Mouse (Mus musculus) gastrocnemius, postnatal 25 days (tissue): ENCODE results near the gene Klk1b26. TPM values are rescaled to one million over a fixed set of nuclear protein-coding genes. Genes with fewer than 3 reads are reported as not detected.
"Not testable (repeated sequence)": the region's sequence is repeated elsewhere in the genome, so short reads cannot be mapped to it uniquely, and the experiment has no call there.

Experiments used
- DNase-seq: peaks from one replicate; pipeline ENCODE4 v3.0.0; 2022
- long read RNA-seq, 2 experiments: library from polyadenylated mRNA; stranded (forward); transcript quantifications; one replicate each; pipeline ENCODE4 v2.0.0; 2021
- total RNA-seq, 2 experiments: library from RNA; stranded (reverse); gene quantifications; 1 replicate in 1 of 2; 2 replicates in 1 of 2; pipeline ENCODE4 v1.2.3; 2021

Klk1b26 gene
- under 1 TPM; 0.19 to 0.26 TPM for total RNA-seq
- long read RNA-seq, experiment 1, partial matches to known transcripts: 0 of 1 reads
- long read RNA-seq, experiment 1, other reads (novel, unspliced or antisense): 1 of 1 reads
- long read RNA-seq, experiment 2, partial matches to known transcripts: 0 of 1 reads
- long read RNA-seq, experiment 2, other reads (novel, unspliced or antisense): 1 of 1 reads

DNA sequence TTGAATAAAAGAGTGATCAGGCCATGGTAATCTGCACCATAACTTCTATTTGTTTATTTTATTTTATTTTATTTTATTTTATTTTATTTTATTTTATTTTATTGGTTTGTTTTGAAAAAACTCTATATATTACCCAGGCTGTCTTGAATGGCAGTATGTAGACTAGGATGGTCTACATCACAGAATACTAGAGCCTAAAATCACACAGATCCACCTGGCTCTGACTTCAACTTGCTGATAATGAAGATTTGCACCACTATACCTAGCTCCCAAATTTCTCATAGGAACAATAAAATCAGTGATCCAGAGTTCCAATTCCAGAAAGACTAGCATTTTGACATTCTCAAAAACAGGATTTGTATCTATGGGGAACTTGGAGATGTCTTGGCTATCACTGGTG lies at the start of gene Klk1b26:
Gene Klk1b26, plus strand, starts transcription at position 301 of the 400 bp plus-strand sequence.
- DNase-seq: not testable (repeated sequence)

DNA sequence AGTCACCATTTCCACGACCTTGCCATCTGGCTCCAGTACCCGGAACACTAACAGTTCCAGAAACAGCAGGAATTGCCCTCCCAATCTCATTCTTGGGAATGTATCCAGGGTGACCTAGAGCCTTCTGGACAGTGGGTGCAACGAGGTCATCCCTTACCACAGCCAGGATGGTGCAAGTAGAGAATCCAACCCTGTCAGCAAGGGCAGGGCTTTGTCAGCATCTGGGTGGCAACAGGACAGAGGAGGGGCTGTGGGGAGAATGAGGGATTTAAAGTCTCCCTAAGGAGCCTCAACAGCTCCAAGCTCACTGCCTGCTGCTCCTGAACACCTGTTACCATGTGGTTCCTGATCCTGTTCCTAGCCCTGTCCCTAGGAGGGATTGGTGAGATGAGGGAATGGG lies 45.5 kb upstream of the Klk1b26 start, which contains the start of gene Klk1b1:
Gene Klk1b1, plus strand, starts transcription at position 301 of the 400 bp plus-strand sequence.
- DNase-seq: no peak

DNA sequence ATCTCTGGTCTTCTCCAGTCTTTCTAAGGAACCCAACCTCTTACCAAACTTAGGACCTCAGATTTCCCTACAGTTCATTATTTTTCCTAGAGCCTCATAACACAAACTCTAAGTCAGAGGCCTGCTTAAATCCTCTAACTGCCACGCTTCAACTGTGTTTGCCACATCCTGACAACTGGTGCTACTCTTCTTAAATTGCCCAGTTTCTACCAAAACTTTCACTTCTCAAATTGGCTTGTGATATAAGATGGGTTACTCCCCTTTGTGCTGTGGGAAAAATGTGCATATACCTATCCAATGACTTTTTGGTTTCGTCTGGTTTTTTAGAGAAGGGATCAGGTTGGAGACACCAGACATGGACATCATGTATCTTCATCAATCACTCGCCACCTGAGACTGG lies 44.9 kb upstream of the Klk1b26 start:
- no peak for DNase-seq

DNA sequence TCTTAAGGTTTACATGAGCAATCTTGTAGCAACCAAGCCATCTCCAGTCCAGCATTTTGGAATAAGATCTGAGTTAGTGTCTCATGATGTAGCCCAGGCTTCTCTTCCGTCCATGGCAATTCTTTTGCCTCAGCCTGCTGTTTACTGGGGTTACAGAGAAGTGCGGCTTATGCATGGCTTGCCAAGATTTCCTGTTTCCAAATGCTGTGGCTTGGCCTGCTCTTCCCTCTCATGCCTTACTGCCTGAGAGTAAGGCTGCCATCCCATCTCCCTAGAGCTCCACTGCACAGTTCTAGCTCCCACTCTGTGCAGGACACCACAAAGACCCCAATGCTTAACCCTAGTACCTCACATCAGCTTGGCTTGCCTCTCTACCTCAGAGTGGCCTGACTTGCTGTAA lies 44.4 kb upstream of the Klk1b26 start:
- no peak for DNase-seq

DNA sequence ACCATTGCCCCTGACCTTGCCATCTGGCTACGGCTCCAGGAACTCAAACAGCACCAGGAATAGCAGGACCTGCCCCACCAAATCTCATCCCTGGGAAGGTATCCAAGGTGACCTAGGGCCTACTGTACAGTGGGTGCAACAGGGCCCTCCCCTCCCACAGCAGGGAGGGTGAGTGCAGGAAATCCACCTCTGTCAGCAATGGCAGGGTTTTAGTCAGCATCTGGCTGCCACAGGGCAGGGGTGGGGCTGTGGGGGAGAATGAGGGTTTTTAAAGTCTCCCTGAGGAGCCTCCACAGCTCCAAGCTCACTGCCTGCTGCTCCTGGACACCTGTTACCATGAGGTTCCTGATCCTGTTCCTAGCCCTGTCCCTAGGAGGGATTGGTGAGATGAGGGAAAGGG lies 36.2 kb upstream of the Klk1b26 start, which contains the start of gene Klk1b9:
Gene Klk1b9, plus strand, starts transcription at position 301 of the 400 bp plus-strand sequence.
- not testable (repeated sequence) for DNase-seq

DNA sequence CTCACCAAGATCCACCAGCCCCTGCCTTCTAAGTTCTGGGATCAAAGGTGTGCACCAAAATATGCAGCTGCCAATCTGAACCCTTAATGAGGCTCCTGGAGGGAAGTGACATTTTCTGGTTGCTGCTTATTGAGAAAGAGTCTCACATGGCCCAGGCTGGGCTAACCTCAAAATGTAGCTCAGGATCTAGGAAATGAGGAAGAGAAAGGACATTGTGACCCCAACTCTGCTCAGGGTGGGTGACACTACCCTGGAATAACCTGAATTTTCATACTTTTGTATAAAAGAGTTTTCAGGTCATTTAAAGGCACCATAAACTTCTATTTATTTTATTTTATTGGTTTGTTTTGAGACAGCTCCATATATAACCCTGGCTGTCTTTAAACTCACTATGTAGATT lies 26.3 kb upstream of the Klk1b26 start:
- no peak for DNase-seq

DNA sequence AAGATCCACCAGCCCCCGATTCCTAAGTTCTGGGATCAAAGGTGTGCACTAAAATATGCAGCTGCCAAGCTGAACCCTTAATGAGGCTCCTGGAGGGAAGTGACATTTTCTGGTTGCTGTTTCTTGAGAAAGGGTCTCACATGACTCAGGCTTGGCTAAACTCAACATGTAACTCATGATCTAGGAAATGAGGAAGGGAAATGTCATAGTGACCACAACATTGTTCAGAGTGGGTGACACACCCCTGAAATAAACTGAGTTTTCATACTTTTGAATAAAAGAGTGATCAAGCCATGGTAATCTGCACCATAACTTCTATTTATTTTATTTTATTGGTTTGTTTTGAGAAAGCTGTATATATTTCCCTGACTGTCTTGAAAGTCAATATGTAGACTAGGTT lies 17.1 kb upstream of the Klk1b26 start:
- DNase-seq: not testable (repeated sequence)

DNA sequence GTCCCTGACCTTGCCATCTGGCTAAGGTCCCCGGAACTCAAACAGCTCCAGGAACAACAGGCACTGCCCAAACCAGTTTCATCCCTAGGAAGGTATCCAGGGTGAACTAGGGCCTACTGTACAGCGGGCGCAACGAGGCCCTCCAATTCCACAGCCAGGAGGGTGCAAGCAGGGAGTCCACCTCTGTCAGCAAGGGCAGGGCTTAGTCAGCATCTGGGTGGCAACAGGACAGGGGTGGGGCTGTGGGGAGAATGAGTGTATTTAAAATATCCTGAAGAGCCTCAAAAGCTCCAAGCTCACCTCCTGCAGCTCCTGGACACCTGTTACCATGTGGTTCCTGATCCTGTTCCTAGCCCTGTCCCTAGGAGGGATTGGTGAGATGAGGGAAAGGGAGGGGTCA lies 16.4 kb upstream of the Klk1b26 start, which contains the start of gene Klk1b11:
Gene Klk1b11, plus strand, starts transcription at position 301 of the 400 bp plus-strand sequence.
- not testable (repeated sequence) for DNase-seq

DNA sequence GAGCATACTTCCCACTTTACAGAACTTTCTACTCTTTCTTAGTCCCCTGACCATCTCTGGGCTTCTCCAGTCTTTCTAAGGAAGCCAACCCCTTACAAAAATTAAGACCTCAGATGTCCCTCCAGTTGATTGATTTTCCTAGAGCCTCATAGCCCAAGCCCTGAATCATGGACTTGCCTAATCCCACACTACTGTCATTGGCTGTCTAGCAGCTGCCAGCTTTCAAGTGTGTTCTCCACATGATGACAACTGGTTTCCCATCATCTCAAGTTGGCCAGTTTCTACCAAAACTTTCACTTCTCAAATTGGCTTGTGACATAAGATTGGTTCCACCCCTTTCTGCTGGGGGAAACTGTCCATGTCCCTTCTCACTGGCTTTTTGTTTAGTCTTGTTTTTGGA lies 7.1 kb upstream of the Klk1b26 start:
- DNase-seq: no peak

DNA sequence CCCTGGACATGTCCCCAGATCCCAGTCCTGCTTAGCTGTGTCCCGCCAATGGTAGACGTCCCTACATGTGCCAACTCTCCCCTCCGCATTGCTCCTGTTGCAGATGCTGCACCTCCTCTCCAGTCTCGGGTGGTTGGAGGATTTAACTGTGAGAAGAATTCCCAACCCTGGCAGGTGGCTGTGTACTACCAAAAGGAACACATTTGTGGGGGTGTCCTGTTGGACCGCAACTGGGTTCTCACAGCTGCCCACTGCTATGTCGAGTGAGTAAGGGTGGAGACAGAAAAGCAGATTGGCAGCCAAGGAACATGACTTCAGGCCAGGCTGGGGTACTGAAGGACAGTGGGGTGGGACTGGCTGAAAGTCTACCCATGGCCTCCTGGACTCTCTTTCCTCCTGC lies 2.7 kb downstream of the Klk1b26 start:
- not testable (repeated sequence) for DNase-seq

DNA sequence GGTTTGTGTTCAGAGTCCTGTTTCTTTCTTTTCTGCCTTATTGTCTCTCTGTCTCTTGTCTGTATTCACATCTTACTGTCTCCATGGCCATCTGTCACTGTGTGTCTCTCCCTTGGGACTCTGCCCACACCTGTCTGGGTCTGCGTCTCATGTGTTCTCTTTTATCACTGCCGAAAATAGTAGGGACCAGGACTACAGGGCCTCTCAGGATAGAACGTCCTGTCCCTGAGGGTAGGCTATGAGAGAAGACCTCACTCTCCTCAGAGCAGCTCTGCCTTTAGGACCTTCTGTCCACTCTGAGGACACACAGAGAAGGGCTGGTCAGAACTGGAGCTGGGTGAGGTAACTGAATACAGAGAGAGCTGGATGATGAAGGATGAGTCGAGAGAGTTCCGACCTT lies 3.1 kb downstream of the Klk1b26 start:
- no peak for DNase-seq

DNA sequence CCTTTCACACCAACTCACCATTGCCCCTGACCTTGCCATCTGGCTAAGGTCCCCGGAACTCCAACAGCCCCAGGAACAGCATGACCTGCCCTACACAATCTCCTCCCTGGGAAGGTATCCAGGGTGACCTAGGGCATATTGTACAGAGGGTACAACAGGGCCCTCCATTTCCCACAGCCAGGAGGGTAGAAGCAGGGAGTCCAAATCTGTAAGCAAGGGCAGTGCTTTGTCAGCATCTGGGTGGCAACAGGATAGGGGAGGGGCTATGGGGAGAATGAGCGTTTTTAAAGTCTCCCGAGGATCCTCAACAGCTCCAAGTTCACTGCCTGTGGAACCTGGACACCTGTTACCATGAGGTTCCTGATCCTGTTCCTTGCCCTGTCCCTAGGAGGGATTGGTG lies 40.0 kb downstream of the Klk1b26 start, which contains the start of gene Klk1b27:
Gene Klk1b27, plus strand, starts transcription at position 301 of the 400 bp plus-strand sequence.
- DNase-seq: not testable (repeated sequence)

Other genes starting within 250 kb of the Klk1b26 start
- not detected for gene Klk12, start 243.3 kb upstream of the Klk1b26 start, total RNA-seq
- not detected for gene Klk11, start 237.6 kb upstream of the Klk1b26 start, total RNA-seq
- 1 to 10 TPM in 1 of 2 experiments, under 1 TPM in 1; 0.79 to 1.2 TPM for gene Klk10, start 231.1 kb upstream of the Klk1b26 start, total RNA-seq
- not detected for gene Klk9, start 220.3 kb upstream of the Klk1b26 start, total RNA-seq
- gene Klk8, start 214.6 kb upstream of the Klk1b26 start, total RNA-seq: 1 to 10 TPM; 2.1 to 2.9 TPM
- gene Klk7, start 200.9 kb upstream of the Klk1b26 start, total RNA-seq: not detected
- gene Klk6, start 187.7 kb upstream of the Klk1b26 start, total RNA-seq: not detected
- gene Klk5, start 170.2 kb upstream of the Klk1b26 start, total RNA-seq: not detected
- not detected for gene Klk4, start 131.0 kb upstream of the Klk1b26 start, total RNA-seq
- gene Klk15, start 78.4 kb upstream of the Klk1b26 start, total RNA-seq: not detected
- gene Klk1b8, start 61.5 kb upstream of the Klk1b26 start, total RNA-seq: not detected
- not detected for gene Klk1b1, start 45.4 kb upstream of the Klk1b26 start, total RNA-seq
- gene Klk1b9, start 36.1 kb upstream of the Klk1b26 start, total RNA-seq: not detected
- not detected for gene Klk1b11, start 16.3 kb upstream of the Klk1b26 start, total RNA-seq
- not detected for gene Klk1b27, start 40.1 kb downstream of the Klk1b26 start, total RNA-seq
- gene Klk1b21, start 90.2 kb downstream of the Klk1b26 start, total RNA-seq: not detected
- gene Klk1b22, start 100.5 kb downstream of the Klk1b26 start, total RNA-seq: not detected
- not detected for gene Klk1b16, start 124.6 kb downstream of the Klk1b26 start, total RNA-seq
- gene Klk1b24, start 176.1 kb downstream of the Klk1b26 start, total RNA-seq: not detected
- not detected for gene Klk1b3, start 186.0 kb downstream of the Klk1b26 start, total RNA-seq
- not detected for gene Klk1b4, start 195.3 kb downstream of the Klk1b26 start, total RNA-seq
- not detected for gene Klk1b5, start 203.8 kb downstream of the Klk1b26 start, total RNA-seq
- not detected for gene Klk1, start 213.2 kb downstream of the Klk1b26 start, total RNA-seq
- not detected for gene Gm36864, start 224.0 kb downstream of the Klk1b26 start, total RNA-seq
- under 1 TPM; 0.36 to 0.43 TPM for gene 1700028J19Rik, start 234.5 kb downstream of the Klk1b26 start, total RNA-seq
- gene 2410002F23Rik, start 234.6 kb downstream of the Klk1b26 start, total RNA-seq: 1 to 10 TPM; 6.1 to 8.0 TPM
- gene Acp4, start 245.2 kb downstream of the Klk1b26 start, total RNA-seq: not detected
- not detected for gene Gm15517, start 249.3 kb downstream of the Klk1b26 start, total RNA-seq